Mouse (Mus musculus) testis, postnatal 10 days (tissue): ENCODE results near the gene Ace.
A peak's percentile ranks its signal among the peaks of the same experiment; 100 is the strongest.

Experiments
- DNase-seq: peaks from one replicate; pipeline ENCODE4 v3.0.0; 2021; ENCODE audit warnings: low spot score

Gene Ace

DNA sequence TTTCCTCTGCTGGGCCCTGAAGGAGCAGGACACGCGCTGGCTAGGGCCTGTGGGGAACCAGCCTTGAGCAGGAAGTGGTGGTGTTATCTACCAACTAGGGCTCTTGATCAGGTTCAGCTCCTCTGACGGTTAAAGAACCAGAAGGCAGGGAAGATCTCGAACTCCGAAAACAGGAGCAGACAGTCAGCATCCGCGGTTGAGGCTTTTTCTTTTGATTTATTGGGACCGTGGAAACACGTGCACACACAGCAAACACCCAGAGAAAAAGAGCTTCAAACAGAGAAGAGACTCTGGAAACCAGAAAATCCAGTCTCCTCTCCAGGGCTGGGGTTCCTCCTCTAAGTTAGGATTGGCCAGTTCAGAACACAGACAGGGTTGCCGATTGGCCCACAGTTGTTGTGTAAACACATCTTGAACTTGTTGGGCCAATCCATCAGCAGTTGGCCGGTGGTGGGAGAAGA lies 21.0 kb upstream of the Ace start:
- DNase-seq: no peak

DNA sequence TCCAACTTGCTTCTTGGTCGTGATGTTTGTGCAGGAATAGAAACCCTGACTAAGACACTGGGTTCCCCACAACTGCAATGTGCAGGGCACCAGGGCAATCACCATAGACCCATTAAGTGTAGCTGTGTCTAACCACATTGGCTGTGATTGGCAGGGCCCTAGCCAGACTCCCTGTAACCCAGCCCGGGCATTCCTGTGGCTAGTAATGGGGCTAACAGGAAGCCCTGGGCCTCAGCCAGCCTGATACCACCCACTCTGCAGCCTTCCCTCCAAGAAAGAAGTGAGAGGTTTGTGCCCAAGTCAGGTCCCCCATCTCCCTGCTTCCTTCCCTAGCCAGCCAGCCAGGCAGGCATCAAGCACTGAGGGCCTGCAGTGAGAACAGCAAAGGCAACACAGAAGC lies 19.5 kb upstream of the Ace start:
- no peak for DNase-seq

- no peak for DNase-seq
Observed at GRCm38 (mm10) chr11:105950519-105950918, 17.2 kb upstream of the Ace start.

DNA sequence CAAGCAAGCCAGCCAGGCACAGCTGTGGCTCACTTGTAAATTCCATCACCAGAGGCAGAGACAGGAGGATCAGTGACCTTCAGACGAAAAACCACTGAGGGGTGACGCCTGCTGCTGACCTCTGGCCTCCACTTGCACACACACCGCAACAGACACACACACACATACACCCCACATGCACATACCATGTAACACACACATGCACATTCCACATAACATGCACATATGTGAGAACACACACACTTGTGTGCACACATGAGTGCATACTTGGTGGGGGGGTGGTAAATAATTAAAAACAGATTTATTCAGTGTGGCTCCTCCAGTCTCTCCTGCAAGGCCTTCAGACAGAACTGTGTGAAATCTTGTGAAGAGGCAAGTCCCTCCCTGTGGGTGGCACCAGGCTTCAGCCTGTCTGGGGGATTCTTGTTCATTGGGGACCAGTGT lies 16.1 kb upstream of the Ace start:
- no peak for DNase-seq

- no peak for DNase-seq
Observed at GRCm38 (mm10) chr11:105952111-105952510, 15.6 kb upstream of the Ace start.

- DNase-seq: no peak
Observed at GRCm38 (mm10) chr11:105952911-105953386, 14.8 kb upstream of the Ace start, which contains the start of gene Cyb561. Gene Cyb561 (minus strand): TSS chr11:105953336.

- no peak for DNase-seq
Observed at GRCm38 (mm10) chr11:105953402-105953801, 14.3 kb upstream of the Ace start.

- no peak for DNase-seq
Observed at GRCm38 (mm10) chr11:105955815-105956430, 11.8 kb upstream of the Ace start.

DNA sequence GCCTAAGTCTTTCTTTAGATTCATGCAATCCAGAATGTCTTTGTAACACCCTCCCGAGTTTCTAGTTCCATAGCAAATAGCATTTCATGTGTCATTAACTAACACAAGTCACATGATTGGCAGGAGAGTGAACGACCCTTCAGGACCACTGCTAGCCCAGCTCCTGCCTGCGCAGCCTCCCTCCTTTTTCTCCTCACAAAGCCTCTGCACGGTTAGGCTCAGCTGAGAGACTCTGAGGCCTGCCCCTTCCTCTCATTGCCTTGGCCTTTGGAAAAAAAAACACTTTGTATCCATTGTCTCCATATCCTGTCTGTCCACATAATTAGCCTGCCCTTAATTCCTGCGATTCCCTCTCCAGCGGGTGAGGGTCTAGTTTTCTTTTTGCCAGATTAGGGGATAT lies 10.2 kb upstream of the Ace start:
- DNase-seq: no peak

DNA sequence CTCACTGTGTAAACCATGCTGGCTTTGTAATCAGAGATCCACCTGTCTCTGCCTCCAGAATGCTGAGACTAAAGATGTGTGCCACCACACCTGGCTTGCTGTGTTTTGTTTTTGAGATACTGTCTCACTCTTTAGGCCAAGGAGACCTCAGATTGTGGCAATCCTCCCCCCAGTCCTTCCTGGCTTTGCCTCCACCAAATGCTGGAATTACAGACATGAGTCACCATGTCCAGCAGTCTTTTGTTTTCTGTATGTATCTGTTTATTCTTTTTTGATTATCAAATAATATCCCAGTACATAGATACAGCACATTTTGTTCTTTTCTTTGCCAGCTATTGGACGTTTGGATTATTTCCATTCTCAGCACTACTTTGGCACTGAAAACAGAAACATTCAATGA lies 9.2 kb upstream of the Ace start:
- no peak for DNase-seq

GRCm38 (mm10) chr11:105959355-105959754 lies 8.4 kb upstream of the Ace start:
- peak; percentile 64 for DNase-seq

DNA sequence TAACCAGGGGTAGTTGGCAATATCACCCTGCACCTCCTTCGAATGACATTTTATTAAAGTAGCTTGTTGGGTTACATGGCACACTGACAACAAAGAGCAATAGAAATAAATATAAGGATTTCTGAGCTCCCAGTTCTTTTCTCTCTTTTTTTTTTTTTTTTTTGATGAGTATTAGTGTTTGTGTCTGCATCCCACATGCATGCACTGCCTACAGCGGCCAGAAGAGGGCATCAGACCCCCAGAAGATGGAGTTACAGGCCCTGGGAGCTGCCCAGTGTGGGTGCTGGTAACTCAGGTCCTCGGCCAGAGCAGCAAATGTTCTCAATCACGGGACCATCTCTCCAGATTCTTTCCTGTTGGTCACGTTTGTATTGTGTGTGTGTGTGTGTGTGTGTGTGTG lies 3.1 kb upstream of the Ace start:
- DNase-seq: no peak

DNA sequence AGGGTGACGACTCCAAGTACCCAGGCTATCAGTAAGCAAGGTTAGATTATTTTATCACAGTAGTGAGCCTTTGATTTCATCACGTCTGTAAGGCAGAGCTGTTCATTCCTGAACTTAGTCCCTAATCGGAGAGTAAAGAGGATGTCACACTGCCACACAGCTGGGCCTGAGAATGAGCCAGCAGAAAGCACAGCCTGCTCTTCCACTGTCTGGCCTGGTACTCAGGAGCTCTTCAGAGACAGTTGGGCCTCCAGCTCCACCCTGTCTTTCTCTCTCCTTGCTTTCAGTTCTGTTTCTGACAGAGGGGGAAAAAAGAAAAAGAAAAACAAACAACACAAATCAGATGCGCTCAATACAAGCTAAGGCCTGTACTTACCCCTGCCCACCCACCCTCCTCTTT lies 1.5 kb upstream of the Ace start:
- no peak for DNase-seq

GRCm38 (mm10) chr11:105968948-105969347 lies 1.2 kb downstream of the Ace start:
- peak; percentile 43 for DNase-seq

DNA sequence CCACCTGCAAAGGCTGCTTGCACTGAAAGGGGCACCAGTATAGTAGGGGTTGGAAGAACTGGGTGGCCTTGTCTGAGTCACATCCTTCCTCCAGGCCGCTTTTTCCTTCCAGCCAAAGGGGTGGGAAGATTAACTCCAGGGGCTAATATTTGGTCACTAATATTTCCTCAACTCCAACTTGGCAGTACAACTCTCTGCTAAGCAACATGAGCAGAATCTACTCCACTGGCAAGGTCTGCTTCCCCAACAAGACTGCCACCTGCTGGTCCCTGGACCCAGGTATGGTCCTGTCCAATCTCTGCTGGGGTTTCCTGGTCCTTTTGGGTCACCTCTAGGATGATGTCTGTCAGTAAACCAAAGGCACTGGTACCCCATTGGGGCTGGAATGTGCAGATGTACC lies 1.8 kb downstream of the Ace start:
- peak; percentile 86 for DNase-seq

DNA sequence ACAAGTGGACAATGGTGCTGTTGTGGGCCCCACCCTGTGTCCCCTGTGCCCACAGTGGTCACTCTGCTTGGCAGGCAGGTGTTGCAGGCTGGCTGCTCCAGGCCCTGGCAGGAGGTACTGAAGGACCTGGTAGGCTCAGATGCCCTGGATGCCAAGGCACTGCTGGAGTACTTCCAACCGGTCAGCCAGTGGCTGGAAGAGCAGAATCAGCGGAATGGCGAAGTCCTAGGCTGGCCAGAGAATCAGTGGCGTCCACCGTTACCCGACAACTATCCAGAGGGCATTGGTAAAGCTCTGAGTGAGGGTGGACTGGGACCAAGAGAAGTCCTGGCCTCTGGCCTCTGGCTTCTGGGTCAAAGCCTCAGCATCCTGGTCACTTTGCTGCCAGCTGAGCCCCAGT lies 6.8 kb downstream of the Ace start:
- no peak for DNase-seq

GRCm38 (mm10) chr11:105975050-105975449 lies 7.3 kb downstream of the Ace start:
- DNase-seq: no peak

GRCm38 (mm10) chr11:105975636-105976035 lies 7.9 kb downstream of the Ace start:
- no peak for DNase-seq

DNA sequence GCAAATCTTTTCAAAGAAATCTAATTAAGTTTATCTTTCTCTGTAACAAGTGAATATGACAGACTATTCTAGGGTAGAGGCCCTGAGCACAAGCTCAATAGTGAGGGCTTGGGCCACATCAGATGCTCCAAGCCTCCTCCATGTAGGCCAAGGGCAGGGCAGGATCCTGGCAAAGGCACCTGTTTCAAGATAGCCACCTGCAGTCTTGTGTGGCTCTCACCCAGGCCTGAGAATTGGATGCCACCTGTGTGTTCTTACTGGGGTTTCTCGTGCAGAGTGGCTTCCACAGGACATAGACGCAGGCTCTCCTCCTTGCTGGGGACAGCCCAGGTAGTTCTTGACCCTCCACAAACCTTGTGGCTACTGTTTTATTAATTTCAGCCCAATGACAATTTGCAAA lies 10.5 kb downstream of the Ace start:
- no peak for DNase-seq

DNA sequence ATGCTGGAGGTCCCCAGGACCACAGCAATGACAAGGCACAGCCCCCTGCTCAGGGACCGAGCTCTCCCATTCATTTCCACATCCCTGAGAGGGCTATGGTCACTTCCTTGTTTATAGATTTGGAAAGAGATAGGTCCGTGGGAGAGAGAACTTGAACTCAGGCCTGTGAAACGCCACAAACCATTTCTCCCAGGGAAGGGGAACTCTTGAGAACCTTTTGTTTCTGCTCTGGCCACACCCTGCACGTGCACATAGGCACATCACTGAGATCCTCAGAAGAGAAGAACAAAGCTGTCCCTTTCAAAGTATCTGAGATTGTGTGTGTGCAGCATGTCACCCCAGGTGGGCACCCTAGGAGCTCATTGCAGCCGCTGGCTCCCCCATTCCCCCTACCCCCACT lies 10.9 kb downstream of the Ace start:
- no peak for DNase-seq

- no peak for DNase-seq
Observed at GRCm38 (mm10) chr11:105984452-105984851, 16.7 kb downstream of the Ace start.

DNA sequence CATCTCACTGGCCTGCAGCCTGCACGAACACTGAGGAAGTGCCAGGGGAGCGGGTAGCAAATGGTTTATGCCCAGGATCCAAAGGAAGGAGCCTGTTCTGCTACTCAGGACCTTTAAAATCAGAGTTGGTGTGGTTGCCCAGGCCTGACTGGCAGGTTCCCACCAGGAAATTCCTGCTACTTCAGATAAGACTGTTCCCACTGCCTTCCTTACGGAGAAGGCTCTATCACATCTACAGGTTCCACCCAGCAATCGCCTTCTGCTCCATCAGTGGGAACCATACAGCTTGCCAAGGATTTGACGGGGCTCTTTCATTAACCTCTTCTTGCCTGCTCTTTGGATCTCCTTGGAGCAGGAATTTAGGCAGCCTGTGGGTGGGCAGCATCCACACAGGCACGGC lies 19.7 kb downstream of the Ace start:
- DNase-seq: no peak

- no peak for DNase-seq
Observed at GRCm38 (mm10) chr11:105989446-105989845, 21.7 kb downstream of the Ace start.

GRCm38 (mm10) chr11:105990231-105990630 lies 22.5 kb downstream of the Ace start:
- DNase-seq: no peak
